Mouse (Mus musculus) layer of hippocampus, postnatal 10 days (tissue): Measurements from ENCODE around the gene Snx29. TPM values are rescaled to one million over a fixed set of nuclear protein-coding genes. Genes with fewer than 3 reads are reported as not detected.
A peak's percentile ranks its signal among the peaks of the same experiment; 100 is the strongest.

ENCODE experiments used
- DNase-seq, 2 experiments: peaks; one replicate each; pipeline ENCODE4 v3.0.0; 2021; ENCODE audit warnings: low spot score in 2 of 2
- total RNA-seq, 2 experiments: library from RNA; stranded (reverse); gene quantifications; 2 replicates each; pipeline ENCODE4 v1.2.3; 2021

Gene Snx29
- total RNA-seq, 2 experiments from 2014 or later = 33.1 to 33.4 TPM

DNA sequence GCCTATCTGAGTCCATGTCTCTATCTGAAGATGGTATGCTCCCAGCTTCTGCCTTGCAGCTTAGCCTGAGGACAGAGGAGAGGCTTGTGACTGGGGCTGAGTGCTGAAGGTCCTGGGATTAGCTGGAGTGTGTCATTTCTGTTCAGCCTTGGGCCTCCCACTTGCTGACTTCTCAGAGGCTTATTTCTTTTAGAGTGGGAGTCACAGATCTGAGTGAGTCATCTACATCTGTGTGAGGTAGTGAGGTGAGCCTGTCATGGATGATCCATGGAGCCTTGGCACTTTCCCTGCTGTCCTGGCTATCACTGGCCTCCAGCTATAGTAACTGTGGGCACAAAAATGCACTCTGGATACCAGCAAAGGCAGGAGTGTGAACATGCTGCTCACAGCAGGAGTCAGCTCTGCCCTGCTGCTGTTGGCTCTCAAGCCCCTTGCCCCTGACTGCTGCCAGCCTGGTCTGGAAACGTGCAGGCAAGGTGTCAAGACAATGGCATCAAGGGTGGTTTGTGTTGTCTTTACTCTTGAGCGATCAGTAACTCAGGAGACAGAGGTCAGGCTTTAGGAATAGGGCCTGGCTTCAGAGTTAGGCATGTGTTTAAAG lies 390.7 kb downstream of the Snx29 start:
- no peak for DNase-seq

- no peak for DNase-seq
These were observed 394.2 kb downstream of the Snx29 start for GRCm38 (mm10) chr16:11716932-11717331.

GRCm38 (mm10) chr16:11725901-11726300 lies 403.2 kb downstream of the Snx29 start:
- DNase-seq = no peak

- no peak for DNase-seq
These were observed 404.6 kb downstream of the Snx29 start for GRCm38 (mm10) chr16:11727331-11727730.

DNA sequence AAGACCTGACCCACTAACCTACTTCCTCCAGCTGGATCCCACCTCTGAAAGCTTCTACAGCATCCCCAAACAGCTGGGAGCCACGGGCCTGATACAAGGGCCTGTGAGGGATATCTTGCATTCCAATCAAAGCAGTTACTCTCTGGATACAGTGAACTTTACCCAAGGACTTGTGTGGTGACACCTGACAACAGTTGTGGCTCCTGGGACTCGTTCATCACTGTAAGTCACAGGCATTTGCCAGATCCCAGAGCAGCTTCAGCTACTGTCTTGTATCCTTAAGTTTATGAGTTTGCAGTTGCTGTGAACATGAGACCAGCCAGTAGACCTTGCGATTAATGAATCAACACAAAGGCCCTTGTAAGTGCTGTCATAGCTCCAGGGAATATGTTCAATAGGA lies 405.4 kb downstream of the Snx29 start:
- no peak for DNase-seq

DNA sequence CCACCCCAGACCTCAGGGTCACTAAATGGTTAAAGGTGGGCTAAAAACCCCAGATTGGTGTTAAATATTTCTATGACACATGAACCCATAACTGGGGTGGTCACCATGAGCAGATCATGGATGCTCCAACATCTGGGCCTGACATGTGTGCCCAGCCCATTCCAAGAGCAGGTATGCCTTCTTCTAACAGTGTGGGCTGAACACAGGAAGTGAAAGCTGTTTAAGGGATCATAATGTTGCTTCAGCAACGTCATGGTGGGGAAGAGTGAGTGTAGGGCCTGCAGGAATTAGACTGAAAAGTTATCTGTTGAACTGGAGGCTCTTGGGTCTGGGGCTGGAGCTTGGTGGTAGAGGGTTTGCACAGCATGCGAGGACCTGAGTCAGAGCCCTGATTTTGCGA lies 405.9 kb downstream of the Snx29 start:
- no peak for DNase-seq

DNA sequence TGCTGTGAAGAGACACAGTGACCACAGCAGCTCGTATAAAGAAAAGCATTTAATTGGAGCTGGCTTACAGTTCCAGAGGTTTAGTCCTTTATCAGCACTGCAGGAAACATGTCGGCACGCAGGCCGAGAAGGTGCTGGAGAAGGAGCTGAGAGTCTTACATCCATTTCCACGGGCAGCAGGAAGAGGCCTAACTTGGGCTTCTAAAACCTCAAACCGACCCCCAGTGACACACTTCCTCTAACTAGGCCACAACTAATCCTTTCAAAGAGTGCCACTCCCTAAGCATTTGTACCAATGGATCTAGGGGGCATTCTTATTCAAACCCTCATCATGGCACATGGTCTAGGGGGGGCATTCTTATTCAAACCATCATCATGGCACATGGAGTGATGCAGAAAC lies 406.4 kb downstream of the Snx29 start:
- DNase-seq = no peak

- DNase-seq = no peak
These were observed 407.1 kb downstream of the Snx29 start for GRCm38 (mm10) chr16:11729815-11730214.

DNA sequence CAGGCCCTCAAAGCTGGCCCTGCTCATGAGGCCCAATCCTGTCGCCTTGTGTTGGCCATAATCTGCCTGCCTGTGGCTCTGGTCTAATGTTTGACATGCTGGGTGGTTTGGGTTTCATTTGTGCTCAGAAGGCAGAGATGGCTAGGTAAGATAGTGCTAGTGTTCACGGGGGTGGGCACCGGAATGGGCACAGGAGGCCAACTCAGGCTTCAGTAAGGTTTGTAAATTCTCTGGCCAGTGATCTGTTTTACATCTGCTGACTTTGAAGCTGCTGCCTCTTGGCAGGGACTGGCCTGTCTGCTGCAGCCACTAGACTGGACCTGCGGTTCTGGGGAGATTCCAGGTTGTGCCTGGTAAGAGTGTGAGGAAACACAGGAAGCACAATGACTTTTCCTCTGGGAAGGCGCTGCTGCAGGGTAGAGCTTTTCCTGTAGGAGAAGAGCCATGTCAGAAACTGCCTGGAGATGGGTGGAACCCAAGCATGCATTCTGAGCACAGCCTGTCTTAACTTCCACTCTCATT lies 408.4 kb downstream of the Snx29 start:
- DNase-seq = no peak

DNA sequence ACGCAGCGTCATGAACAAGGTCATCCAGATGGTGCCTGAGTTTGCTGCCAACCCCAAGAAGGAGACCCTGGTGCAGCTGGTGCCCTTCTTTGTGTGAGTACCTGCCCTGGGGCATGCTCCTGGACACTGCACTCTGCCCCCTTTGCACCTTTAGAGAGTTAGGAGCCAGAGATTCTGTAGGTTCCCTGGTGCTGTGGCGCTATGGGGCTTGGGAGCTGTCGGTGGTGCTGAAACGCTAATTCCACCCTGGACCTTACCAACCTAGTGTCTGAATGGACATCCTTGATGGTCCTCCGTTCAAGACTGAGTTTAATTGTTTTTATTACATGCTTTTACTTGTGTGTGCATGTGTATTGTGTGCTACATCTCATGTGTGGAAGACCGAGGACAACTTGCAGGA lies 415.6 kb downstream of the Snx29 start:
- no peak for DNase-seq

DNA sequence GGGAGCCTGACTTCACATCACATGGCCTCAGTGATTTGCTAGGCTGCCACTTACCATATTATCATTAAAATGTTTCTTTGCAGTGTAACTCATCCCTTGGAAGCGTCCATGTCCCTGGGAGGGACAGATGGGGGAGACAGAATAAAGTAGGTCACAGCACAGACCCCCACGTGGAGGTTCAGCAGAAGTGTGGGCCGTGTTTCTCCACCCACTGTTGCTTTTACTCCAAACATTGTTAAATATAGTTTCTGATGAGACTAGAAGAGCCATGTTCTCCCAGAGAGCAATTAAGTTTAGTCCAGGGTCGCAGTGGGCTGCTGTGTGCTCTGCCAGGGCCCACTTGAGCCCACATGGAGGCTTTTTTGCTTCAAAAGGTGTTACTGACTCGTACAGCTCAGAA lies 419.2 kb downstream of the Snx29 start:
- DNase-seq = no peak

- DNase-seq = no peak
These were observed 419.6 kb downstream of the Snx29 start for GRCm38 (mm10) chr16:11742351-11742750.

- no peak for DNase-seq
These were observed 420.3 kb downstream of the Snx29 start for GRCm38 (mm10) chr16:11743013-11743412.

GRCm38 (mm10) chr16:11743724-11744123 lies 421.0 kb downstream of the Snx29 start:
- peak in 1 of 2 experiments; percentile 25 for DNase-seq

DNA sequence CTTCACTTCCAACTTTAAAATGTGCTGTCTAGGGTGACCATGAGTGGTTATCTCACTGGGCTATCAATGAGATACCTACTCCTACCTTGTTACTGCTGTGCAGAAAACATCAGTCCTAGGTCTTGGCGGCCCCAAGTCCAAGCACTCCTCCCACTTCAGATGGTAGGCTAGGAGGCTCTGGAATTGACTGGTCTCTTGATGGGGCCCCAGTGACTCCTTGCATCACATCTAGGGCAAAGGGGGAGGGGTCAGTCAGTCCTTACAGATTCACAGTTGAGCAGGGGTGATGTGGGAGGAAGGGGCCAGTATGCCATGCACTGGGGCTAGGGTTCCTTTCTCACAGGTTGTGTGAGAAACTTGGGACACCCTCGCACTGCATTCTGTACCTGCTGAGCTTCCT lies 423.3 kb downstream of the Snx29 start:
- DNase-seq = no peak

DNA sequence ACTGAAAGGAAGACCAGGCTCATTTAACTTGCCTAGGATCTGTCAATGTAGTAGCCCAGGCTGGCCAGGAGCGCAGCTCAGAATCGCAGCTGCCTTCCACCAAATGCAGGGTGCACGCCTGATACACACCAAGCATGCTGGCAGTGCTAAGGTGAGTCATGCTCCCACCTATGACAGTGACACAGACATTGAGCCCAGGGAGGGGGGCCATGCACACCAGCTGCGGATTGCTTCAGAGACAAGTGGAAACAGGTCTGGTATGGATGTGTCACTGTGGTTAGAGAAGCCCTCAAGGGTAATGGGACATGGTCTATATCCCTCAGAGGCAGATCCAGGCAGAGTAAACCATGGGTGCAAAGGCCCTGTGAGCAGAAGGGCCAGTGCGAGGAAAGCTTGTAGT lies 425.2 kb downstream of the Snx29 start:
- DNase-seq = no peak

- no peak for DNase-seq
These were observed 426.4 kb downstream of the Snx29 start for GRCm38 (mm10) chr16:11749111-11749510.

DNA sequence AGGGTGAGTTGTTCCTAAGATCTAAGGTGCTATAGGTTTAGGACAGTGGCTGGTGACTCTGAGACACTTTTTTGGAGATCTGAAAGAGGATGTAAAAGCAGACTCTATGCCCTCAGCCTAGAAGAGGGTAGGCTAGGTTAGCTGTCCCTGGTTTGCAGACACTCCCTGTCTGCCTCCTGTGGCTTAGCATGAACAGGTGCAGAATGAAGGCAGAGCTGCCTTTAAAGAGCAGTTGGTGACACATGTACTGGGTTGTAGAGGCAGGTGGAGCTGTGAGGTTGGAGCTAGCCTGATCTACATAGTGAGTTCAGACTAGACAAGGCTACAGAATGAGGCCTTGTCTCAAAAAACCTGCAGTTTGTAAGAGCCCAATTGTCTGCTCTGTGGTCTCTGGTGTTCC lies 427.9 kb downstream of the Snx29 start:
- DNase-seq = no peak

- DNase-seq = no peak
These were observed 429.8 kb downstream of the Snx29 start for GRCm38 (mm10) chr16:11752557-11752956.

GRCm38 (mm10) chr16:11753466-11753865 lies 430.8 kb downstream of the Snx29 start:
- DNase-seq = no peak

DNA sequence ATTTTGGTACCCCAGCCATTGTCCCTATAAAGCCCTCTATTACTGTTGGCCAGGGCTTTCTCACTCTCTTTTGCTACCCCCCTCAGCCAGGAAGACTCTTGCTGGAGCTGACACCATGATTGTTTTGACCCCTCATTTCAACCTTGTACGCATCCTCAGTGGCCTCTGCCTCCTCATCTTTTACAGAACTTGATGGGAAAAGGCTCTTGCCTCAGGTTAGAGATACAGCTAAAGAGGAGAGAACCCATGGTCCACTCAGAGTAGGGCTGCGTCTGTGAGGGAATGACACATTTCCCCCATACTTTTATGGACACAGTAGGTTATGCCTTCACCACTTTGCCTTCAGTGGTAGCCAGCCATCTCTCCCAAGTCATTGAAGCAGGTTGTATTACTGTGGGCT lies 431.4 kb downstream of the Snx29 start:
- DNase-seq = no peak

GRCm38 (mm10) chr16:11755281-11756066 lies 432.8 kb downstream of the Snx29 start:
- no peak for DNase-seq
